Mouse (Mus musculus) mouse trophoblast stem cell (cell line): ENCODE results near the gene Lgi2.

Source experiments
- in situ Hi-C, 2 experiments: fragments of 300-500 bp; cut with MseI, MboI; formaldehyde crosslinking; loops; 2 replicates in 1 of 2; 3 replicates in 1 of 2; pipeline ENCODE4 v1.15.1; 2025

The Lgi2 gene

GRCm38 (mm10) chr5:52565813-52566531, at the start of gene Lgi2:
Gene Lgi2, minus strand, starts transcription at chr5:52566462.
- in situ Hi-C loops, result no loop called here

DNA sequence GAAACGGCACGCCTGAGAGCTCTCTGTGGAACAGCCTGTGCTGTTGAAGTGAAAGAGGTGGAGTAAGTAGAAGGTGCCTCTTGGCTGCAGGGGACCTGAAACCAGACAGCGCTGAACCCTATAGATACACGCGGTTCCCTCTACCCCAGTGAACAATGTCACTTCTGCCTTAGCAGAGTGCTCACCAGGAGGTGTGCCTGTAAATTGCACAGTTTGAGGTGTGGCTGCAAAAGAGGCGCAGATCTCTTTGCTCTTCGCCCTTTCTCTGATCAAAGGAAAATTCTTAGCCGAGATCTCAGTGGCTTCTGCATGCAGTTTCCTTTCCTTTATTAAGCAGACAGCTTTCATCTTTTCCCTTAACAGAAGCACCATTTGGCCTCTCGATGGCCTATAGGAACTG, 49.2 kb upstream of the Lgi2 start:
- in situ Hi-C loops, result no loop called here

DNA sequence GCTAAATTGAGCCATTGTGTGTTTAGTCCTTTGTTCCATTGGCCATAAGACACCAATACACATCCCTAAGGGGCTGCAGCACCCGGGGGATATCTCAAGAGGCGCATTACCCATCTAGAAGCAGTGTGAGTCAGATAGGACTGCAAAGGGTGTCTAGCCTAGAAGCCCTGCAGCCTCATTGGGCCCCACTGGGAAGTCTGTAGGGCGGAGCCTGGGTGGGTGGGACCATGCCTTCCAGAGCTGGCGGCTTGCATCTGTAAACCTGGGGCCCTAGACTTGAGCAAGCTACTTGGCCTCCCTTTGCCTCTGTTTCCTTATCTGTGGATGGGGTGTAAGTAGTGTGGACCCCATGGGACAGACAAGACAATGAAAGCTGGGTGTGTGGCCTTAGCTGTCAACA, 48.4 kb upstream of the Lgi2 start:
- in situ Hi-C loops, result no loop called here

GRCm38 (mm10) chr5:52612776-52613175, 46.5 kb upstream of the Lgi2 start:
- in situ Hi-C loops, result no loop called here

DNA sequence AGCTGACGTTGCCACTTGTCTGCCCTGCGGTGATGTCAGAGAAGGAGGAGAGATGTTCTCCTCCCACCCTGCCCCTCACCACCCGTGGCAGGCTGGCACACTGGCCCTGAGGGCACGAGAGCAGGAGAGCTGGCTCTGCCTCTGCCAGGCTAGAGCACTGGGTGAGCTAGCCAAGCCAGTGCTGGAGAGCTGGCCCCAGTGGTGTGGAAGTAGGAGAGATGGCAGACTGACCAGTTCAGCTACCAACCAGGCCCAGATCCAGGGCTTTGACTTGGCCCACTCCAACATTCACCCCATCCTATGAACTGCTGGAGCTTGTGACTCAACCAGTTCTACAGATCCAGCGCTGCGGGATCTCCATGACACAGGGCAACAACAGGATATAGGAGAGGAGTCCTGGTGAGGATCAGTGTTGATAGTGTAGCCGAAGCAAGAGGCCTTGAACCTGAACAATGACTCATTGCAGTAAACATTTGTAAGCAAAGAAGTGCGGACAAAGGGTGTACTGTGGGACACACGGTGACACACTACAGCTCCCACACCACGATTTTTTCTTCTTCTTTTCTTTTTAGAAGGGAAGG, 45.1 kb upstream of the Lgi2 start:
- in situ Hi-C loops, result no loop called here

- in situ Hi-C loops, result no loop called here
Measured at GRCm38 (mm10) chr5:52610306-52610705, 44.0 kb upstream of the Lgi2 start.

GRCm38 (mm10) chr5:52609672-52610071, 43.4 kb upstream of the Lgi2 start:
- in situ Hi-C loops, result no loop called here

GRCm38 (mm10) chr5:52604582-52605041, 38.4 kb upstream of the Lgi2 start:
- in situ Hi-C loops, result no loop called here

DNA sequence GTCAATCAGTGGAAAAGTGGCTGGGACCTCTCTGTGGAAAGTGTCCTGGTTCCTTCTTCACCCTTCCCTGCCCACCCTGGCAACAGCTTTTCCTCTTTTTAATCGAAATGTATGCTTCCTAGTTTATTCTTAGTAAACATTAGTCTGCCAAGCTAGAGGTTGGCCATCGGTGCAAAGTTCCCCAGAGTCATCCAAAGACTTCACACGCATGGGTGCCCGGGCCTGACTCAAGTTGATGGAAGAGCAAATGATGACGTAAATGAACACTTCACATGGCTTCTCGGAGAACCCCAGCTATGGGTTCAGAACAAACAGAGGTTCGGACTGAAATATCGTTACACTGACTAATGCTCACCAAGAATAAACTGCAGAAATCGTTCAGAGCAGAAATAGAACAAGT, 24.4 kb upstream of the Lgi2 start:
- in situ Hi-C loops, result no loop called here

GRCm38 (mm10) chr5:52588650-52589049, 22.4 kb upstream of the Lgi2 start:
- in situ Hi-C loops, result no loop called here

DNA sequence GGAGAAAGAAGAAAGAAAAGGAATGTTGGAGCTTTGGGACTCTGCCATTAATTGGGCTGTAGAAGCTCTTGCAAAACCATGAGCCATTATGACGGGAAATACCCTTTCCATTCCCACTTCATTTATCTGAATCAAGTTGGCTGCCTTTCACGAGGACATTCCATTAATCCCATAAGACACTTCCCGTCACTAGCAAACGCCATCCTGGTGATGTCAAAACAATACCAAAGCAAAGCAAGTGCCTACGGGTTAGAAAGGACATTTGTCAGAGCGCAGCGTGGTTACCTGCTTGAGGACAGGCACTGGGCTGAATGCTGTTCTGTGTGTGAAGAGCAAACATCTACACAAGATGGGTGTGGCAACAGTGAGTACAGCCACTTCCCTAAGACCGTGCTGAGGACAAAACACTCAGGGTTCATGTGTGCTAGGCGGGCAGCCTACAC, 21.1 kb upstream of the Lgi2 start:
- in situ Hi-C loops, result no loop called here

DNA sequence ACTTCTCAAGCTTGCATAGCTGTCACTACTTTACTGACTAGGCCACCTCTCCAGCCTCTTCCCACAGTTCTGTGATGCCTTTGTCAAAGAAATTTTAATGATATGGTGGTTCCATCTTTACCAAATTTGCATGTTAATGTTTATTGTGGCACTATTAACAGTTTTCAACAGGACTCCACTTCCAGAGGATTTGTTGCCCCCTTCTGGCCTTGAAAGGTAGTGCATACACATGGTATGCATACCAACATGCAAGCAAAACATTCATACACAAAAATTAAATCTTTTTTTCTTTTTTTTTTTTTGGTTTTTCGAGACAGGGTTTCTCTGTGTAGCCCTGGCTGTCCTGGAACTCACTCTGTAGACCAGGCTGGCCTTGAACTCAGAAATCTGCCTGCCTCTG, 6.3 kb upstream of the Lgi2 start:
- in situ Hi-C loops, result no loop called here

DNA sequence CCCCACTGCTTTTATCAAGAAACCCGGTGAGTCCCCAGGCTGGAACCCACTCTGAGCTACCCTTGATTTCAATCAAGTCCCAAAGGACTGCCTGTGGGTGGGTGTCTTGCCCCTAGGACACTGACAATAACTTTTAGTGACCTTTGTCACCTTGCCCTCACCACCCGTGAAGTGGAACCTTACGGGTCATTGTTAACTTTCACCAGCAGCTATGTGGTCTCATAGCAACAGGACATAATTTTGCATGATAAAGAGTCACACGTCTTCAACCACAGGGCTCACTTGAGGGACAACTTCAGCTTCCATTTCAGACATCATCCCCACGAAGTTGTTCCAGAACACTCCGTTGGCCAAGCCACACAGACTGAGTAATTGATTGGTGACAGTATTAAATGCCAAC, 4.5 kb upstream of the Lgi2 start:
- in situ Hi-C loops, result no loop called here

DNA sequence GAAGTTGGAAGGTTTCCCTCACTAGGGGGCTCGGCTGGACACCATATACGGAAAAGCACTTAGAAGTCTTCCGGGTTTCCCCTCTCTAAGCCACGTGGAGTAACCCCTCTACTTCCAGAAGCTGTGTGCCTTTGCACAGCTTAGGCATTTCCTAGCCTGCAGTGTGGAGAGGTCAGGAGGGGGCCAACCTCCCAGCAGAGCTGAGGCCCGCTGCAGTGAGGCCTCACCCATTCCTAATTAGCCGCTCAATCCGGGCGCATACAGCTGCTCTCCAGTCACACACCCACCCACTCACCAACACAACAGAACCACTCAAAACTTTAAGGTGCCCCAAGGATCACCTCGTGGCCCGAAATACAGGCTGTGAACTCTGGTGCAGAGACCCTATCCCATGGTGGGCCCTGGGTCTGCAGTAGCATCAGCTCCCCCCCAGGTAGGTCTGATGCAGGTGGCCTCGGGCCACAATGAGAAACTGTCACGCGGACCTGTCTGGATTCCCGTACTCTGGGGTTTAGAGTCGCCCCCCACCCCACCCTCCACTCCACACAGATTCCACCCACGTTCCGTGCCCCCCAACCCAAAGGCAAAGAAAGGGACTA, 949 bp downstream of the Lgi2 start:
- in situ Hi-C loops, result no loop called here

- in situ Hi-C loops, result no loop called here
Measured at GRCm38 (mm10) chr5:52564351-52564750, 1.9 kb downstream of the Lgi2 start.

DNA sequence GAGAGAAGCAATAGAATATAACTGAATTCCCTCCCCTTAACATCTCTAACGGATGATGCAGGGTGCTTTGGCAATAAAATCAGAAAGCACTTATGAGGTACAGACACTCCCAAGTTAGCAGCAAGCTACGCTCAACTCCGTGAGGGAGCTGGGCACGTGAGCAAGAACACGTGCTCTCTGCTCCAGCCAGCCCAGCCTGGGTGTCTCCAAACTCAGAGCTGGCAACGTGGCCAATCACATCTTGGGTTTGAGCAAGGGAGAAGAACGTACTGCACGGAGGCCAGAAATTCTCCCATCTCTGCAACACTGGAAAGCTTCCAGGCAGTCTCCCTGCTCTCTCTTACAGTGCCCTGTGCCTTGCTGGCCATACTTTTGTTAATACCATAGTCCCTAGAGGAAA, 6.0 kb downstream of the Lgi2 start:
- in situ Hi-C loops, result no loop called here

GRCm38 (mm10) chr5:52555526-52555925, 10.7 kb downstream of the Lgi2 start:
- in situ Hi-C loops, result no loop called here

DNA sequence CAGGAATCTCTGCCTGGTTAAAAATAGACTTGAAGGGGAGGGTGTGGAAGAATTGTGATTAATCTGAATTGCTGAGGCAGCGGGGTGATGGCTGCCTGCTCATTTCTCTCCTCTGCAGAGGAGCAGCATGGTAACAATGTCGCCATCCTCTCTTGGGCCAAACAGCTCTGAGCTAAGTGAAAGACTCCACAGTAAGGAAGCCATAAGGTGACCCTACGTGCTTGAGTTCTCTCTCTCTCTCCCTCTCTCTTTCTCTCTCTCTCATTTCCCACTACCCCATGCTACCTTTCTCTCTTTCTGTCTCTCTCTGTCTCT, 15.0 kb downstream of the Lgi2 start:
- in situ Hi-C loops, result no loop called here

DNA sequence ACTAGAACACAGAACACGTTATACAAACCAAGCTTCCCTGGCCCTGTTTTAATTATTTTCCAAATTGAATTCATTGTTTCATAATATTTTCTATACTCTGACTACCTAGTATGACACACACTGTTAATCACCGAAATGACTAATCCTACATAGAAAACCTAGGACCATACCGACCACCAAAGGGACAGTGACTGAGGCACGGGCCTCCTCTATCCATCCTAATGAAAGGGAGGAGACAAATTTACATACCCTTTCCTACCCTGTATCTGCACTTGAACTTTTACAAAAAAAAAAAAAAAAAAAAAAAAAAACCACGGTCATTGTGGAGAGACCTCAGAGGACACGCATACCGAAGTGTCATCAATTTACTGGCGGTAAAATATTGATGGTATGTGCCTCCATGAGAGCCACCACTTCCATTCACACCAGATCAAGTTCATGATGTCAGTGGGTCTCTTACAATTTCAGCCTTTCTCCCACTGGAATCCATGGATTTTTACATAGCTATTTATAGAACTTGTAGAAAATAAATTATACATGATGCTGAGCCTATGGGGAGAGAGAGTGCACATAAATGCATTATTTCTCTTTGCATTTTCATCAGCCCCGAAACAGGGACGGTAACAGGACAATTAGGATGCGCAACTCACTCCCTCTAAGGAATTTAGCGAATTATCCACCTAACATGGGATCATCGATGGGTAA, 15.5 kb downstream of the Lgi2 start:
- in situ Hi-C loops, result no loop called here

GRCm38 (mm10) chr5:52546950-52547349, 19.3 kb downstream of the Lgi2 start:
- in situ Hi-C loops, result no loop called here

- in situ Hi-C loops, result no loop called here
Measured at GRCm38 (mm10) chr5:52543770-52544169, 22.5 kb downstream of the Lgi2 start.

DNA sequence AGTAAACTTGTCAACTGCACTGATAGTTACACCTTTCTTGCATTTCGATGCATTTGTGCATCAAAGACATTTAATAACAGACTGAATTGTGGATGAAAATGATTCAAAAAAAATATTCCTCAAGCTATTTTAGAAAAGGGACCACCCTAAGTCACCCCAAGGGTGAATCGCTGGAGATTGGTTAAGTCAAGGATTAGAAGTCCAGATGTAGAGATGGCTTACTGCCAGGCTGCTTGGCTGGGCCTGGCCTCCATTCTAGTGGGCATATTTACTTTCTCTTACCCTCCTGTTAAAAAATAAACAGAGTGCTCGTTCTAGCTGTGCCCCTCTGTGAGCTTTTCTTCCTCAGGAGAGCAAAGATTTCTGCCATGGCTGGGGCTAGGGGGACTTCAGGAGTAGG, 26.1 kb downstream of the Lgi2 start:
- in situ Hi-C loops, result no loop called here

DNA sequence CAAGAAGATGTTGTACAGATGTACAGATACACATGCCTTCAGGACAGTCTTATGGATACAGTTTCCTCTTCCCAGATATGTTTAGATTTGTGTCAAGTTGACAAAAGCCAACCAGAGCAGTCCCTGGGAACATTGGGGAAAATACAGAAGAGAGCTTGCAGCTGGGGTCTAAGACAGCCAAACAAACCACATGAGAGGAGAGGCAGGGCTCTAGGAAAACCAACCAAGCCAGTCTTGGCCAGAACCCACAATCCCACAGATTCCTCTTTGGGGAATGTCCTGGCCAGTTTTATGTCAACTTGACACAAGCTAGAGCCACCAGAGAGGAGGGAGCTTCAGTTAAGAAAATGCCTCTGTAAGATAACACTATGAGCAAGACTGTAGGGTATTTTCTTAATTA, 26.8 kb downstream of the Lgi2 start:
- in situ Hi-C loops, result no loop called here
